Mouse (Mus musculus) layer of hippocampus, adult 2 months (tissue): ENCODE results near the gene Adk. TPM values are rescaled to one million over a fixed set of nuclear protein-coding genes. Genes with fewer than 3 reads are reported as not detected.

ENCODE experiments used
- DNase-seq, 2 experiments: peaks; one replicate each; pipeline ENCODE4 v3.0.0; 2022; ENCODE audit warnings: low spot score in 2 of 2
- H3K27ac ChIP-seq: fragments of 200-600 bp; 2 replicates; pipeline ENCODE4 v1.8.1; 2022
- H3K4me3 ChIP-seq: fragments of 200-600 bp; 2 replicates; pipeline ENCODE4 v1.8.1; 2022; ENCODE audit warnings: mild to moderate bottlenecking
- CTCF ChIP-seq: fragments of 200-600 bp; conservative IDR thresholded peaks from 2 replicates; pipeline ENCODE4 v1.8.1; 2022; ENCODE audit warnings: antibody characterized with exemption, mild to moderate bottlenecking, moderate library complexity
- total RNA-seq, 2 experiments: library from RNA; stranded (reverse); gene quantifications; 2 replicates each; pipeline ENCODE4 v1.2.3; 2021

The Adk gene
- total RNA-seq, 2 experiments from 2014 or later: 62.5 to 72.3 TPM

DNA sequence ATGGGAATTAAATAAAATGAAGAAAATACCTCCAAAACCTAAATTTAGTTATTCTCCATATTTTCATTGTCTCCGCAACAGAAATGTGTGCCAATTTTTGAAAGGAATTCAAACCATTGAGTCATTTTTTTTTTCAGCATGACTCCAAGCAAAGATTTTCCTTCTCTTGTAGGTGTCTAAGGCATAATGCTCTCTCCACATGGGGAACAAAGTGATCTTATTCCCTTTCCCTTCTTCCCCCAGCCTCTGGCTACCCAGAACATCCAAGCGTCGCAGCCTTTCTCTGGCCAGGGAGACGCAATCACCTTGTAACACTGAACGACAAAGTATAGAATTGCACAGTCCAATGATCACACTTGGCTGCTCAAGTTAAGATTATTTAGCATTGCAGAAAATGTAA lies 320.3 kb downstream of the Adk start:
- TF ChIP-seq CTCF: no peak
- DNase-seq: no peak
- H3K27ac ChIP-seq: peak overlapping the region; percentile 71
- H3K4me3 ChIP-seq: no peak overlapping the region

DNA sequence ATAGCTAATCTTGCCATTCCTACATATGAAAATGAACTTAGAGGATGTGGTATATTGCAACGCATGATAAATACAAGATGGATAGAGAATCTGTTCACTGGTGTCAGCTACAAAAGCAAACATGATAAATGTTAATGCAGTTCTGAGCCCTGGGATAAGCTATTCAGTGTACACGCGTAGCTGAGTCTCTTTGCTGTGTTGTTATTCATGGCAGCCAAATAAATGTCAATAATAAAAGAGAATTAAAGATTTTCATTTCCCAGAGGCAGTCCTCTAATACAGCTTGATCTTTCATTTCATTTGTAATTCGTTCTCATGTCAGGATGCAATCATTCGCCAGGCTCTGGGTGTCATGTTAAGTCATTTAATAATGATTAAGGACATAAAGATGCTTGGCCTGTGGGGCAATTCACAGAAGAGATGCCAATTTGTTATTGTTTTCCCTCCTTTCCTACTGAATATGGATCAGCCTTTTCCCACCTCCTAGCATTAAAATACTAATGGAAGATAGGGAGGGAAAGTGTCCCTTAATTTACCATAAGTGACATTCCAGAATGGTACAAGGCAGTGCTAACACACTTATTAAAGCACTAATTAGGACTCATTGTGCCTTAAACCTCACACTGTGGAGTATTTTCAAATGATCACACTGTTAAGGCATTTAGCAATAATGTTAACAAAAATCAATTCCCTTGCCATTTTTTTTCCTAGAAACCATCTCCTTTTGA lies 331.5 kb downstream of the Adk start:
- Histone ChIP-seq H3K4me3 (no peak overlapping the region), H3K27ac (no peak overlapping the region)
- DNase-seq: no peak
- no peak for TF ChIP-seq CTCF

DNA sequence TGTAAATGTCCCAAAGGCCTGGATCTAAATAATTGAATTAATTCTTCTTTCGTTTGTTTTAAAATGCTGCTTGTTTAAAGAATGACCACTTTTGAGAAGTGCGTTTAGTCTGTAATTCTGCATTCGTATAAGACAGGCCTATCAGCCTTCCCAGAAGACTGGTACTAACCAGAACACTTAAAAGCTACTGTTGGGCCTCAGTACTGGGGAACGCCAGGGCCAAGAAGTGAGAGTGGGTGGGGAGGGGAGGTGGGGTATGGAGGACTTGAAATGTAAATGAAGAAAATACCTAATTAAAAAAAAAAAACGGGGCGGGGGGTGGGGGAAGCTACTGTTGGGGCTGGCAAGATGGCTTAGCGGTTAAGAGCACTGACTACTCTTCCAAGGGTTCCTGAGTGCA lies 347.1 kb downstream of the Adk start:
- DNase-seq: no peak
- Histone ChIP-seq H3K27ac (no peak overlapping the region), H3K4me3 (no peak overlapping the region)
- TF ChIP-seq CTCF: no peak

DNA sequence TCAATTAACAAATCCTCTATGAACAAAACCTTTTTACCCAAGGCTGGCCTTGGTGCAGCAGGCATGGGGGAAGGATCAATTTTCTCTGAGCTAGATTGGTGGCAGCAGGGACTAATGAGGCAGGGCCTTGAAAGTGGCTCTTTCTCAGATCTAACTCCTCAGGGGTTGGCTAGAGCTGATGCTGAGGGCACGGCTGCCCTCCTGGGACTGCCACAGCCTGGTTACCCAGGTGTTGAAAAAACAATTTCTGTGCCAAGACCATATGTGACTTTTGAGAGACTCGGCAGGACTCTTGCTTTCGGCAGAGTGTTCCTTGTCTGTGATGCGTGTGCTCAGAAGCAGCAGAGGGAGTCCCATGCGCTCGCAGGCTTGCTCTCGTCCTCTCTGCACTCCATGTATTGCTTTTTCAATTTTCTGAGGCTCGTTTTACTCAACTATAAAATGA lies 349.8 kb downstream of the Adk start:
- TF ChIP-seq CTCF: 0 out of 2 replicates have a peak, but pooled peaks have one; percentile 12
- peak in 1 of 2 experiments; percentile 22 for DNase-seq
- Histone ChIP-seq H3K4me3 (peak overlapping the region; percentile 24; the same call in 1 of the 2 replicates), H3K27ac (peak overlapping the region; percentile 65)

DNA sequence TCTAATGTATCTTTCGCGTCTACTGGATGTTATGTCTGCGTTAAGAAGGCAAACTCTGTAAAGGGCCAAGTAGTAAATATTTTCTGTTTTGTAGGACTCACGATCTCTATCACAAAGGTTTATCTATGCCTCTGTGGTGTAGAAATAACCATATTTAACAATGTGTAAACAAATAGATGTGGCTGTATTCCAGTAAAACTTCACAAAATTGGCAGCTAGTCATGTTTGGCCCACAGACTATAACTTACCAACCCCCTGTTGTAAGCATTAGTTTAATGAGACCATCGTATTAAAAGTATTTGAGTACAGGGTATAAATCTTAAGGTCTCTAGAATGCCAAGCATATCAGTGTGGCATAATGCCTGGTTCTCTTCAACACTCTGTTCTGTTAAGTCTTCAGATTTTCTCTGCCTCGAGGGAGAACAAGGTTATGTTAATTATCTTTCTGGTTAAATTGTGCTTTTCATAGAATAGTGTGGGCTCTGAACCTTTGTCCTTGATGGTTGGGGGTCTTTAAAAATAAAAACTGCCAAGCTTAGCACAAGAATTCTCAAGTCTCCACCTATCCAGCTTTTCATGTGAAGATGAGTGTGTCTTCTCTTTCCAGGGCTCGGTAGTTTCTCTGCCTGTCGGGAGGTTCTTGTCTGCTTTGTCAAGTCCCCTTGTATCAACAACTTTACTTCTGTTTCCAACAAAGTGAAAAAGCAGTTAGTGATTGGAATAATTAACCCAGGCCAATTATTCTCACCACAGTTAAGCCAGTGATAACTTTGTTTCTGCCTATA lies 350.4 kb downstream of the Adk start:
- Histone ChIP-seq H3K4me3 (peak overlapping the region; percentile 24; the same call in 1 of the 2 replicates), H3K27ac (peak overlapping the region; percentile 65)
- no peak for TF ChIP-seq CTCF
- DNase-seq: no peak

DNA sequence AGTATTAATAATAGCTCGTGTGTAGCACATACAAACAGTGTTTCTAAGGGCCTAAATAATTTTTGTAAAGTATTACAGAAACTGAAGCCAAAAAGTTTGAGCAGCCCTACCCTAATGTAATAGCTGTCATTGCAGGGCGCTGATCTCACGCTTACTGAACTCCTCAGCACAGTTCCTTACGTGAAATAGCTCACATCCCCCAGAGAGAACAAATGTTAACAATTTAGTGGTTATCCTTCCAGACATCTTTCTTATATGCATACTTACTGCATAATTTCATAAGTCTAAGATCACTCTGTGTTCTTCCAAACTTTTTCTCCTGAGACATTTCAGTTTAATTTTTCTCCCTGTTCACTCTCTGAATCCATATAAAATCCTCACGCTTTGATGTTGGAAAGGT lies 354.6 kb downstream of the Adk start:
- Histone ChIP-seq H3K27ac (no peak overlapping the region), H3K4me3 (no peak overlapping the region)
- TF ChIP-seq CTCF: no peak
- no peak for DNase-seq

DNA sequence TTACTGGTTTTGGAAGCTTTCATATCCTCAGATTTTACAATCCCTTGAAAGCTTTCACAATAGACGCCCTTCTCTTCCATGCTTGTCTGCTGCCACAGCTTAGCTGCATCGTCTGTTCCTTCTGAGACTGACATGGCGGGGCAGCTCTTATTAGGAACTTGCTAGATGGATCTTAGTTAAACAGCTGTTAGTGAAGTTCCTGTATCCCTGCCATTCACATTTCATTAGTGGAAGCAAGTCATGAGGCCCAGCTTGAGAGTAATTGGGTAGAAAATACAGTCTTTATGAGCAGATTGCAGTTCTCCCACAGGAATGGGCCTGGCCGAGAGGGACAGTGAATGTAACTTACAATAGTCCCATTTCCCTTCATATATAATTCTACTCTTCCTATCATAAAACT lies 356.5 kb downstream of the Adk start:
- DNase-seq: no peak
- no peak for TF ChIP-seq CTCF
- H3K27ac ChIP-seq: no peak overlapping the region

DNA sequence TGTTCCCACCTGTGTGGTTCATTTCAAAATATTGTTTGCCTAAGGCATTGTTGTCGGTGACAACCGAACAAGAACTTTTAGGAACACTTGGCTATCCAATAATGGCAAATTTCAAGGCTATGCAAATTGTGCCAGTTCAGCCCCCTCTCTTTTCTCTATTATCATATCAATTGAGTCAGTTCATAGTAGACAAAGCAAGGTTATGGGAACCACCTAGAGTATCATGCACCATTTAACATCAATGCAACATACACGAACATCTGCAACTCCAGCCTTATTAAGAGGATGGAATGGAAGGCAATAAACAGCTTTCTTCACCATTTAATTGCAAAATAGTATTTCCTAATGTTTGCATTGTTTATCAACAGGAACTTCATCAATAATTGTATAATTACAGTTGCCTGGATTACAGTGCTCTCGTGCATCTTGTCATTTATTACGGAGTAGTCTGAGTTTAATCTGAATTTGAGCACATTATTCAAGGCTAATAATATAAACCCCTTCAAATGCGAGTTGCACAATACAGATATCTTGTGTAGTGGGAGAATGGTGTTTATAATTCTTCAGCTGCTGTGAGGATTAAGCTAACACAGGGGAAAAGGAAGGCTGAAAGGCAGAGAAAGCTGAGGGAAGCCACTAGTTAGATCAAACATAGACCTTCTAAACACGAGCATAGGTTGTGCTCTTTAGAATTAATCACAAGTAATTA lies 358.5 kb downstream of the Adk start:
- DNase-seq: no peak
- H3K4me3 ChIP-seq: no peak overlapping the region
- no peak for TF ChIP-seq CTCF
- 0 out of 2 replicates have a peak overlapping the region, but pooled peaks have one; percentile 10 for H3K27ac ChIP-seq

More for the DNA sequence above, 356.5 kb downstream of the Adk start:
- no peak overlapping the region for H3K4me3 ChIP-seq

DNA sequence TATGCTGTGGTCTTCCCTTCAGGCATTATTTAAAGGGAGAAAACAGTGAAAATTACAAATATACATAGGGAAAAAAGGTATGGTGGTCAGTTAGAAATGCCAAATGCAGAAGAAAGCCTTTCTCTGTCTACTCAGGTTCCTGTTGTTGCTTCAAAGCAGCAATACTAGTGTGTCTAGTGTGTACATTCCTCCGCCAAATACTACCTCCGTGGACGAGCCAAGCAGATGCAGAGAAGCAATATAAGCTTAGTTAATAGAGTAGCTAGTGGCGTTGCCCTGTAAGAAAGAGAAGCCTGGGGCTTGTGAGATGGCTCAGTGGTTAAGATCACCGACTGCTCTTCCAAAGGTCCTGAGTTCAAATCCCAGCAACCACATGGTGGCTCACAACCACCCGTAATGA lies 359.1 kb downstream of the Adk start:
- DNase-seq: no peak
- H3K4me3 ChIP-seq: no peak overlapping the region
- no peak overlapping the region for H3K27ac ChIP-seq
- TF ChIP-seq CTCF: no peak

DNA sequence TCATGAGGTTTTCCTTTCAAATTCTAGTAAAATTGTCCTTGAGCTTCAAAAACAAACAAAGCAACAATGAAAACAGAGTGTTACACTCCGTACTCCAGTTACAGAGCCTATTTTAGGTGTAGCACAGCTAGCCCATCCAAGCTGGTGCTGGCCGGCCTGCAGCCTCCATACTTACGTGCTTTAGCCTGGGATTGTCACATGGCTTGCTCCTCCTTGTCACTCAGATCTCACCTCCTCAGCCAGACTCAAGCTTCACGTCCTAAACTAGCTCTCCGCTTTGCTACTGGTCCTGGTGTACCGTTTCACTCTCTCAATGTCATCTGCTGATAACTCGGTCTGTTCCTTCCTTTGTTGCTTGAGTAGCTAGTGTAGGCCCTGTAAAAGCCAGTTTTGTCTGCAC lies 366.0 kb downstream of the Adk start:
- no peak overlapping the region for H3K27ac ChIP-seq
- no peak for DNase-seq
- TF ChIP-seq CTCF: no peak
- H3K4me3 ChIP-seq: no peak overlapping the region

DNA sequence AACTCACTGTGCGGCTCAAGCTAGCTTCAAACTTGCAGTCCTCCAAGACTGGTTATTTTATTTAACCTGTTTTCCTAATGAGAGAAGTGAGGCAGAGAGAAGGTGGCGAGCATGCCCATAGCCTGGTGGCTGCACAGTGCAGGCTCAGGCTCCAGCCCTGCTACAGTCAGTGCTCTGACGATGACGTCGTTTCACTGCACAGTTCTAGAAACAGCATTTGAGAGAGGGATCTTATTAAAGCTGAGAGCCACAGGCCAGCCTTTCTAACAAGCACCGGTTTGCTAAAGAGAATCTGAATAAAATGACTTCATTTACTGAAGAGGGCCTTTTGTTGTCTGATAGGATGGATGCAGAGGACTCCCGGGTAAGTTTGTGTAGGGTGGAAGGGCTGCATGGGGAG lies 375.0 kb downstream of the Adk start:
- TF ChIP-seq CTCF: peak; percentile 22
- H3K4me3 ChIP-seq: no peak overlapping the region
- no peak for DNase-seq
- peak overlapping the region; percentile 71 for H3K27ac ChIP-seq

DNA sequence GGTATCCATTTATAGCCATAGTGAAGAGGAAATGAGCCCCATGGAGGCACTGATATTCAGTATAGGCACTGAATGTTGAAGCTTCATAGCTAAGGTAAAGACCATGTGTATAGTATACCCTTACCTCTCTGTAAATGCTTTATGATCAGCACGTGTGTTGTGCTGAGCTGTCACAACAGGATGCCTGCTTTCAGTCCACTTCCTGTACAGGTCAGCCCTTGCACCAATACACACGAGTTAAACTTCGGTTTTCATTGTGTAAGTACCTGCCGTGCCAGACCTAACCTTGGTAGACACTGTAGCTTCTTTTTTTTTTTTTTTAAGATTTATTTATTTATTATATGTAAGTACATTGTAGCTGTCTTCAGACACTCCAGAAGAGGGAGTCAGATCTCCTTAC lies 381.0 kb downstream of the Adk start:
- no peak overlapping the region for H3K27ac ChIP-seq

DNA sequence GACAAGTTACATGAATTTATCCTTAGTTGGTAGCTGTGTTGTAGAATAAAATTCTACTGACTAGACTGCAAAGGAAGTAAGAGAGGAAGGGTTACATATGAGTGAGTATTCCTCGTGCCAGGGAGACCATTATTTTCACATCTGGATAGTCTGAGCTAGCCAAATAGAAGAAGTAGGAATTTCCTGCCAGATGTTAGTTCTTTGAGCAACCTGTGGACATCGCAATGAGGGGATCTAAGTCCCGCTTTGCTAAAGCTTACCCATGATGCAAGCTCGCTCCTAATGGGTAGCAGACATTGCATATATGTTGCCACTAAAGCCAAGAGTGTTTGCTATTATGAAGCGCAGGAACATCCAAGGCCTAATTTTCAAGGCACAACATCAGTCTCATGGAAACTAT lies 381.6 kb downstream of the Adk start:
- Histone ChIP-seq H3K27ac (peak overlapping the region; percentile 34; the same call in 1 of the 2 replicates), H3K4me3 (no peak overlapping the region)
- DNase-seq: no peak
- no peak for TF ChIP-seq CTCF

More for the DNA sequence above, 381.0 kb downstream of the Adk start:
- no peak overlapping the region for H3K4me3 ChIP-seq
- no peak for DNase-seq
- TF ChIP-seq CTCF: no peak
